Mouse (Mus musculus) C2C12 (cell line): Measurements from ENCODE around the gene Mtf2. TPM values are rescaled to one million over a fixed set of nuclear protein-coding genes. Genes with fewer than 3 reads are reported as not detected.
"Not testable (repeated sequence)": the region's sequence is repeated elsewhere in the genome, so short reads cannot be mapped to it uniquely, and the experiment has no call there.

Source experiments
- H3K27me3 ChIP-seq: one replicate; pipeline ENCODE4 v1.6.1; 2011; ENCODE audit not compliant: control insufficient read depth, insufficient read depth, insufficient read length
- H3K36me3 ChIP-seq: one replicate; pipeline ENCODE4 v1.6.1; 2011; ENCODE audit not compliant: control insufficient read depth, insufficient read depth
- H3K4me3 ChIP-seq: one replicate; pipeline ENCODE4 v1.5.1; 2011; ENCODE audit warnings: mild to moderate bottlenecking, control low read depth; ENCODE audit not compliant: poor library complexity, insufficient read depth, severe bottlenecking
- H3K79me2 ChIP-seq: one replicate; pipeline ENCODE4 v1.6.1; 2011; ENCODE audit not compliant: control insufficient read depth, insufficient read depth
- H3K79me3 ChIP-seq: one replicate; pipeline ENCODE4 v1.6.1; 2011; ENCODE audit warnings: low read depth, control low read depth
- H3ac ChIP-seq: one replicate; pipeline ENCODE3; 2011; ENCODE audit warnings: low read depth; ENCODE audit not compliant: control insufficient read depth, insufficient read length
- CEBPB ChIP-seq: IDR thresholded peaks from one replicate; pipeline ENCODE4 v1.6.1; 2011; ENCODE audit warnings: low read depth, mild to moderate bottlenecking, control low read depth, moderate library complexity
- CTCF ChIP-seq: IDR thresholded peaks from one replicate; pipeline ENCODE4 v1.5.1; 2011; ENCODE audit not compliant: control insufficient read depth, insufficient read depth, insufficient read length
- FOSL1 ChIP-seq: IDR thresholded peaks from one replicate; pipeline ENCODE4 v1.8.0; 2011; ENCODE audit warnings: mild to moderate bottlenecking, low read length; ENCODE audit not compliant: poor library complexity, insufficient read depth, severe bottlenecking
- MAX ChIP-seq: IDR thresholded peaks from one replicate; pipeline ENCODE4 v1.6.1; 2011; ENCODE audit warnings: mild to moderate bottlenecking, control low read depth
- MYOD1 ChIP-seq: IDR thresholded peaks from one replicate; pipeline ENCODE4 v1.6.1; 2011; ENCODE audit warnings: low read depth; ENCODE audit not compliant: control insufficient read depth, insufficient read length
- MYOG ChIP-seq: IDR thresholded peaks from one replicate; pipeline ENCODE4 v1.6.1; 2011; ENCODE audit not compliant: control insufficient read depth, insufficient read length; ENCODE audit errors: extremely low read depth
- USF1 ChIP-seq: IDR thresholded peaks from one replicate; pipeline ENCODE4 v1.6.1; 2011; ENCODE audit warnings: low read depth, mild to moderate bottlenecking, control low read depth, moderate library complexity
- polyA plus RNA-seq: library from polyadenylated mRNA; unstranded; fragments of >200 nt; fragmentation: generic; extraction: Trizol; gene quantifications from one replicate; pipeline ENCODE4 v1.2.1, GENCODE M21; 2012; ENCODE audit warnings: missing spikeins

Gene Mtf2
- polyA plus RNA-seq, 1 experiment: 12.0 TPM

- H3K27me3 ChIP-seq: no peaks in the 10 kb centered on the region
- H3K4me3 ChIP-seq: no peak overlapping the region
- H3K79me3 ChIP-seq: peaks cover 83% of the 10 kb centered on the region
- no peak overlapping the region for H3ac ChIP-seq
- no peak for TF ChIP-seq CTCF
- TF ChIP-seq CEBPB: no peak
- H3K79me2 ChIP-seq: peaks cover 99% of the 10 kb centered on the region
- peaks cover 48% of the 10 kb centered on the region for H3K36me3 ChIP-seq
Observed at GRCm38 (mm10) chr5:108076241-108076640, 10.8 kb downstream of the Mtf2 start.

GRCm38 (mm10) chr5:108076833-108077540, 11.5 kb downstream of the Mtf2 start:
- H3K36me3 ChIP-seq: peaks cover 51% of the 10 kb centered on the region
- TF ChIP-seq FOSL1 (no peak), MYOG (no peak), USF1 (no peak)

GRCm38 (mm10) chr5:108079603-108080002, 14.1 kb downstream of the Mtf2 start:
- Histone ChIP-seq H3K27me3 (no peaks in the 10 kb centered on the region), H3K79me2 (peaks cover 87% of the 10 kb centered on the region), H3K36me3 (peaks cover 55% of the 10 kb centered on the region), H3K79me3 (peaks cover 62% of the 10 kb centered on the region), H3K4me3 (no peak overlapping the region), H3ac (no peak overlapping the region)
- TF ChIP-seq CEBPB (no peak), USF1 (no peak), MAX (no peak), MYOG (no peak), MYOD1 (no peak), CTCF (no peak), FOSL1 (no peak)

More at GRCm38 (mm10) chr5:108076833-108077540, 11.5 kb downstream of the Mtf2 start:
- Histone ChIP-seq H3K79me3 (peaks cover 80% of the 10 kb centered on the region), H3K4me3 (no peak overlapping the region), H3K27me3 (no peaks in the 10 kb centered on the region), H3ac (no peak overlapping the region), H3K79me2 (peaks cover 99% of the 10 kb centered on the region)

GRCm38 (mm10) chr5:108082380-108082779, 16.9 kb downstream of the Mtf2 start:
- H3K79me2 ChIP-seq: peaks cover 59% of the 10 kb centered on the region
- no peak overlapping the region for H3K4me3 ChIP-seq
- H3ac ChIP-seq: no peak overlapping the region
- TF ChIP-seq MYOG: no peak
- TF ChIP-seq MAX: no peak
- TF ChIP-seq CTCF: no peak
- TF ChIP-seq FOSL1: no peak
- no peak for TF ChIP-seq USF1
- no peak for TF ChIP-seq MYOD1
- H3K36me3 ChIP-seq: peaks cover 59% of the 10 kb centered on the region
- no peaks in the 10 kb centered on the region for H3K27me3 ChIP-seq
- H3K79me3 ChIP-seq: peaks cover 37% of the 10 kb centered on the region

GRCm38 (mm10) chr5:108085440-108085839, 20.0 kb downstream of the Mtf2 start:
- Histone ChIP-seq H3K27me3 (no peaks in the 10 kb centered on the region), H3K79me2 (peaks cover 29% of the 10 kb centered on the region), H3K36me3 (peaks cover 61% of the 10 kb centered on the region), H3K4me3 (no peak overlapping the region), H3ac (no peak overlapping the region), H3K79me3 (peaks cover 13% of the 10 kb centered on the region)
- TF ChIP-seq FOSL1 (no peak), MAX (no peak), MYOG (no peak), CTCF (no peak), CEBPB (no peak), USF1 (no peak), MYOD1 (no peak)

GRCm38 (mm10) chr5:108092731-108093130, 27.3 kb downstream of the Mtf2 start:
- H3K79me3 ChIP-seq, H3K4me3 ChIP-seq, H3K79me2 ChIP-seq, H3K27me3 ChIP-seq, H3ac ChIP-seq: not testable (repeated sequence)
- peaks cover 55% of the 10 kb centered on the region for H3K36me3 ChIP-seq
